Mouse (Mus musculus) myocyte (in vitro differentiated cells): ENCODE measurements at regions not wholly inside any gene's neighbourhood (a gene's known extent, or its start where the extent isn't known, plus 50 kb on each side); places are given as distances from the start of the nearest gene placed in this dataset.
"Not testable (repeated sequence)": the region's sequence is repeated elsewhere in the genome, so short reads cannot be mapped to it uniquely, and the experiment has no call there.

Source experiments
- MAX ChIP-seq: IDR thresholded peaks from one replicate; pipeline ENCODE4 v1.6.1; 2011; ENCODE audit warnings: low read depth, mild to moderate bottlenecking, control low read depth
- POLR2A ChIP-seq: IDR thresholded peaks from one replicate; pipeline ENCODE4 v1.6.1; 2011; ENCODE audit warnings: low read depth, mild to moderate bottlenecking, control low read depth, moderate library complexity; ENCODE audit not compliant: insufficient read length
- REST ChIP-seq: IDR thresholded peaks from one replicate; pipeline ENCODE4 v1.6.1; 2011; ENCODE audit warnings: mild to moderate bottlenecking, control low read depth, moderate library complexity; ENCODE audit not compliant: insufficient read depth, insufficient read length
- TCF12 ChIP-seq: IDR thresholded peaks from one replicate; pipeline ENCODE4 v1.6.1; 2011; ENCODE audit warnings: mild to moderate bottlenecking, control low read depth; ENCODE audit not compliant: poor library complexity, insufficient read depth, severe bottlenecking
- TCF3 ChIP-seq: IDR thresholded peaks from one replicate; pipeline ENCODE4 v1.6.1; 2011; ENCODE audit warnings: low read depth, control low read depth; ENCODE audit not compliant: insufficient read length

DNA sequence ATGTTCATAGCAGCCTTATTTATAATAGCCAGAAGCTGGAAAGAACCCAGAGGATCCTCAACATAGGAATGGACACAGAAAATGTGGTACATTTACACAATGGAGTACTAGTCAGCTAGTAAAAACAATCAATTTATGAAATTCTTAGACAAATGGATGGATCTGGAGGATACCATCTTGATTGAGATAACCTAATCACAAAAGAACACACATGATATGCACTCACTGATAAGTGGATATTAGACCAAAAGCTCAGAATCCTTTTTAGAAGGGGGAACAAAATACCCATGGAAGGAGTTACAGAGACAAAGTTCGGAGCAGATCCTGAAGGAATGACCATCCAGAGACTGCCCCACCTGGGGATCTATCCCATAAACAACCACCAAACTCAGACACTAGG is 60.9 kb upstream of the Prkar2b start:
- not testable (repeated sequence) for TF ChIP-seq POLR2A, MAX, TCF12, TCF3, REST
